Mouse (Mus musculus) lung, postnatal 4 days (tissue): ENCODE results near the gene Tmem37.

Experiments
- DNase-seq, 2 experiments: peaks; one replicate each; pipeline ENCODE4 v3.0.0; 2021

The Tmem37 gene

GRCm38 (mm10) chr1:120073519-120074306 is at the start of gene Tmem37:
TSS of gene Tmem37 (minus strand) at chr1:120074074.
- DNase-seq, result peak; percentile 85 to 88

- no peak for DNase-seq
Measured at GRCm38 (mm10) chr1:120122634-120123383, 48.9 kb upstream of the Tmem37 start.

DNA sequence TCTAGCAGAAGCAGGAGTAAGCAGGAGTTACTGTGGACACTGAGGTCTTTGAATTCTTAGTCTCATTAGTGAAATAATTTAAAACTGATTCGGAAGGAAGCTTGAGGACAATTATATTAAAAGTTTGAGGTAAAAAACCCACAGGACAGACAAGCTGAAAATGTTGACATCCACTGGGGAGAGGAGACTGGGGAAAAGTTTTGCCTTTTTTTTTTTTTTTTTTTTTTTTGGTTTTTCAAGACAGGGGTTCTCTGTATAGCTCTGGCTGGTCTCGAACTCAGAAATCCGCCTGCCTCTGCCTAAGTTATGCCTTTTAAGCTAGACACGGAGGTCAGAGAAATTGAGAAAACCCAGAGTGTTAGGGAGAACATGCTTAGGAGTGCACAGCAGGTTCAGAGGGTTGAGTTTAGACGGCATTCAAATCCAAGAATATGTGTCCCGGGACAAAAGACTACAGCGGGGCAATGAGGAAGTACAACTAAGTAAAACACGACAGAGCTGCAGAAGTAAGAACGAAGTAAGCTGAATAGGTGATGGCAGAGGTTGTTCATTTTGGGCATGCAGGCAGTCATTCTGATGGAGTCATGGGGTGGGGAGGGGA is 48.2 kb upstream of the Tmem37 start:
- DNase-seq, result no peak

DNA sequence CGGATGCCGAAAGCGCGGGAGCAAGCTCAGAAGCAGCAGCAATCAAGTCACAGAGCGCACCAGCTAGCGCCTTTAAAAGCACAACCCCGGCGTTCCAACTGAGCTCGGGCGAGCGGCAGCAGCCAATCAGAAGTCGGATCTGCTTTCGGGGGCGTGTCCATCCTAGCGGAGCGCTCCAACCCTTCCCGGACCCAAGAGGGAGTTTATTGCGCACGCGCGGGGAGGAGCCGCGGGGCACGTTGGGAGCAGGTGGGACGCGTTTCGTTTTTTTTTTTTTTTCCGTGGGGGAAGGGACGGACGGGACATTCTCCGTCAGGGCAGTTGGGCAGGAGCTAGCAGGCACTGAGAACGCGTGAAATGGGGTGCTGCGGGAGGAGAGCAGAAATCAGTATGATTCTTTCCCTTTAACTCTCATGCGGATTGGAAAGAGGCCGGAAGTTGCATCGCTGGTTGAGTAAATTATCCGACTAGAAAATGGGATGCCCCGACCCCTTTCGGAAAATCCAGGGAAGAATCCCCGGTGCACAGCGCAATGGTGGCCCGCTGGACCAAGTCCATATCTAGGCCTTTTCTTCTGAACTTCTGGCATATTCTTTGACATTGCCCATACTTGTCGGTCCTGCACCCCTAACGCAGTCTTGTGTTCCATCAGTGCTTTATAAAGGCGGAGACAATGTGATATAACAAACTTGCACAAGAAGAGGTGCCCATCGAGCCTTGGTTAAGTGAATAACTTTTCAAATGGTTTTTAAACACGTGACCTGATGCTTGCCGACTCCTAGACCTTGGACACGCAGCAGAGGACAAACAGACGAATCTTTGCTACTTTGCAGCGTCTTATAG is 47.3 kb upstream of the Tmem37 start, which contains the start of the genes Dbi and 3110009E18Rik:
Gene Dbi, minus strand, starts transcription at position 110 of the 843 bp plus-strand sequence.
Gene 3110009E18Rik, plus strand, starts transcription at position 219 of the 843 bp plus-strand sequence.
- peak; percentile 98 to 99 for DNase-seq

DNA sequence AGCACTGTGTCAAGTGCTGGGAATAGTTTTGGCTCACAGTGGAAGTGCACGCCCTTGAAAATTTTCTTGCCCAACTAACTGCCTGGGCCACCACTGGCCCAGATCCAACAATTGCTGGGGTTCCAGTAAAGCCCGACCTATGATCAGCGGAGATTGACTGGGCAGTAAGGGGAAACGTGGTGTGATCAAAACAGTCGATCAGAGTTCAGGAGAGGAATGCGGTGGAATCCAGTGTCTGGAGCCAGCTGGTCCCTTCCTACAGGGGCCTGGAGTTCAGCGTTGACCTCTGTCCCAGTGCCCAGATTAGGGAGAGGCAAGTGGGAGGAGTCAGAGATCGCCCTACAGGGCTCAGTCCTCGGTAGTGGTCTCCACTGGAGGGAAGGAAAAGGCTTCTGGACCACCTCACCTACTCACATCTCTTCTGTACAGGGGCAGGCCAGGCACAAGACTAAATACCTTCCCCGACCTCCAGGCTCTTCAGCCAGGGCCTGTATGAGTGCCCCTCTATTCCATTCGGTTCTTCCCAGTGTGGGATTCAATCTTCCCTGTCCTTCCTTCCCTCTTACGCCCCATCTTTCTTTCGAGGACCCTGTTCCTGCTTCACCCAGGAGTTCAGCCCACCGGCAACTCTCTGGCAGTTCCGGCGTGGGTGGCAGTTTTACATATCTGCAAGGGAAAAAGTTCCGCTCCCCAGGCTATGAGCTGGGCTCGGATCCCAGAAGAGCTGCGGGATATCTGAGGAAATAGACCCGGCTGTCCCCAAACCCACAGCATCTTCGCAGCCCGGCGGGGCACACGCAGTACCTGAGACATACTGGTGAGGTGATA is 46.5 kb upstream of the Tmem37 start:
- peak; percentile 54 to 56 for DNase-seq

- DNase-seq, result no peak
Measured at GRCm38 (mm10) chr1:120119389-120119788, 45.5 kb upstream of the Tmem37 start.

DNA sequence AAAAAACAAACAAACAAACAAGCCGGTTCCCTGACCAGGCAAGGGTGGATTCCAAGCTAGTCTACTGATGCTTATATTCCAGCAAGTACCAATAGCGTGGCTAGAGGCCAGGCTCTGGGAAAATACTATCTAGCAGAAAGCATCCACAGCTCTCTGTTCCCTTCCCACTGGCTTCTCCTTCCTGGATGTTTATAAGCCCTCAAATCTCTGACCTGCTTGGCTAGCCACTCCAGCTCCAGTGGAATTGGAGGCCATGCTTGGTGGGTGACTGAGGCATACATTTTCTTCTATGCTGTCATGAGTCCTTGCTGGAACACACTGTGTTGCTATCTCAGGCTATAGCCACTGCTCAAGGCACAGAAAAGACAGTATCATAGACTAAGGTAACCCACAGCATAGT is 45.0 kb upstream of the Tmem37 start:
- no peak for DNase-seq

- peak in 1 of 2 experiments; percentile 42 for DNase-seq
Measured at GRCm38 (mm10) chr1:120116106-120116505, 42.2 kb upstream of the Tmem37 start.

DNA sequence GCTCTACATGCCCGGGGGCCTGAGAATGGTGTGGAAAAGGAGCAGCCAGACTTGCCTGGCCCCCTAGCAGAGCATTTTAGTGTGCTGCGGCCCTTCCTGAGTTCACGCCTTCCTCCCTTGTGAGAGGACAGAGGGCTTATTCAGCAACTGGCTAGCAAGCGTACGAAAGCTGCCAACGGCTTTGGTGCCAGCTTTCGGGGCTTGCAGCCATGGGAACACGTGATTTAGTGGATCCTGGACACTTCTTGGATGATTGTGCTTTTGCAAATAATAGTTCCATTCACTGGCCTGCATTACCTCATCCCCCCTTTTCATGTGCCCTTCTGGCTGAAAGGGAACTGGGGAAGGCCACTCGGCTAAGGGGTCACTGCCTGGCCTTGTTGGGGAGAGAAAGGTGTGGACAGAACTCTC is 41.8 kb upstream of the Tmem37 start:
- no peak for DNase-seq

DNA sequence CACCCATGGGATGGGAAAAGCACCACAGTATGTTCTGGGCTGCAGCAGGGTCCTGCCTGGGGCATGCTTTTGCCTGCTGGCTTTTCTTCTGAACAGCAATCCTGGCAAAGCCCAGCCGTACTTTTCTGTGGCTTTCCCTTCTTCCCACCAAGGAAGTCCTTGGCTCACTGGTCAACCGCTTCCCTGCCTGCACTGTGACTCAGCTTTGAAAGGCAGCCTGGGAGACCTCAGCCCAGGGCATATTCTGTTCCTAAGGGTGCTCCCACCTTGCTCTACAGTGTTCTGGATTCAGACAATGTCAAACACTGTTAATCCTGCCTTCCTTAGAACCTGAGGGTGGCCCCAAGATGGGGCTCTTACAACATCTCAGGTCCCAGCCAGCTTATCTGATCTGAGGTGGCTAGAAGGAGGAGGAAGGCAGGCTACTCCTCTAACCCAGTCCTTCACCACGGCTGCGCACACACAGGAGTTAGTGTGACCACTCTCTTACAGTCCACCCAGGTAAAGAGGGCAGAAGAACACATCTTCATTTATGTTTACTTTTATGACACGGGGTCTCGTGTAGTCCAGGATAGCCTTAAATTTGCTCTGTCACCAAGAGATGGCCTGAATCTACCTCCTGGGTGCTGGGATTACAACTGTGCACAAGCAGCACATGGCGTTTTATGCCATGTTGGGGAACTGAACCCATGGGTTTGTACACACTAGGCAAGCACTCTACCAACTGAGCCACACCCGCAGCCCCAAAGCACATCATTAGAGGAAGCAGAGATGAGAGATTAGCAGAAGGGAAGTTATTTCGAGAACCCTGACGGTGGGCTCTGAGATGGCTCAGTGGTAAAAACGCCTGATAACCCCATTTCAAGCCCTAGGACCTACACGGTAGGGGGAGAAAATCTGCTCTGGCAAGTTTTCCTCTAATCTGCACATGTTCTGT is 38.6 kb upstream of the Tmem37 start:
- DNase-seq, result no peak

- DNase-seq, result no peak
Measured at GRCm38 (mm10) chr1:120111766-120112165, 37.9 kb upstream of the Tmem37 start.

- no peak for DNase-seq
Measured at GRCm38 (mm10) chr1:120109741-120110432, 36.0 kb upstream of the Tmem37 start.

GRCm38 (mm10) chr1:120105556-120105959 is 31.7 kb upstream of the Tmem37 start:
- peak; percentile 75 to 86 for DNase-seq

GRCm38 (mm10) chr1:120101227-120101609 is 27.3 kb upstream of the Tmem37 start:
- DNase-seq, result no peak

GRCm38 (mm10) chr1:120100456-120101226 is 26.8 kb upstream of the Tmem37 start:
- DNase-seq, result peak; percentile 50 to 54

DNA sequence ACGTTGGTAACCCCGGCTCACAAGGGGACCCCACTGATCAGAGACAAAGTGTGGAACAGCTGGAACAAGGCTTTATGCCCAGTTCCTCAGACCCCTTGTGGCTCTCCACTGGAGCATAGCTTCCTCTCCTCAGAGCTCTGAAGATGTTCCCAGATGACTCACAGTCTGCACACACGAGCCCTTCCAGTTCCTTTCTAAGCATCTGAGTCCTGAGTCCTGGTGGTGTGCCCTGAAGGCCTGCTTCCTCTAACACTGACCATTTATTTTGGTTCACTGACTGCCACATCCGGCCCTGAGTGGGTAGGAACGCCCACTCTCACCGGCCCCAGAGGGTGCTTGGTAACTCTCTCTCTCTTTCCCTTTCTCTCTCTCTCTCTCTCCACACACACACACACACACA is 25.6 kb upstream of the Tmem37 start:
- DNase-seq, result peak; percentile 52 to 65

- DNase-seq, result peak; percentile 53 to 77
Measured at GRCm38 (mm10) chr1:120098327-120098726, 24.5 kb upstream of the Tmem37 start.

DNA sequence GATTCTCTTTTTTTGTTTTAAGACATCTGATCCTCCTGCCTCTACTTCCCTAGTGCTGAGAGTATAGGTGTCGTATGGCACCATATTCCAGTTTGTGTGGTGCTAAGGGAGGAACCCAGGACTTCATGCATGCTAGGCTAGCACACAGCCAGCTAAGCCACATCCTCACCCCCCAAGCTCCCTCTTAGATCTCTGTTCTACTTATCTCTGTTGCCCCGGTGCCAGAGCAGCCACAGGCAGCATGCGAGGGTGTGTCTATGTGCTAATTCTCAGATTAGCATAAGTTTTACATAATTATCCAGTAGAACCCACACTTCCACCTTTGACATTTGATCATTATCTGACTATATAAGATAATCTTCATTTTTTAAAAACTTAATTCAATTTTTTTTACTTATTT is 21.0 kb upstream of the Tmem37 start:
- no peak for DNase-seq
